Mouse (Mus musculus) heart, embryonic 10.5 days (tissue): ENCODE measurements around the gene Tmem123. TPM values are rescaled to one million over a fixed set of nuclear protein-coding genes. Genes with fewer than 3 reads are reported as not detected.

Source experiments
- DNase-seq: peaks from one replicate; pipeline ENCODE4 v3.0.0-alpha.2; 2017; ENCODE audit warnings: low spot score
- H3K27ac ChIP-seq: fragments of 300-500 bp; sonication (generic); 2 replicates; pipeline ENCODE4 v1.5.1; 2016; ENCODE audit warnings: mild to moderate bottlenecking
- H3K27me3 ChIP-seq: fragments of 300-500 bp; sonication (generic); 2 replicates; pipeline ENCODE4 v1.6.1; 2016; ENCODE audit warnings: mild to moderate bottlenecking; ENCODE audit not compliant: poor library complexity, insufficient read depth, severe bottlenecking
- H3K36me3 ChIP-seq: fragments of 300-500 bp; sonication (generic); 2 replicates; pipeline ENCODE4 v1.6.1; 2016; ENCODE audit warnings: mild to moderate bottlenecking, moderate library complexity
- H3K4me1 ChIP-seq: fragments of 300-500 bp; sonication (generic); 2 replicates; pipeline ENCODE4 v1.6.1; 2016; ENCODE audit warnings: mild to moderate bottlenecking
- H3K4me3 ChIP-seq: fragments of 300-500 bp; sonication (generic); 2 replicates; pipeline ENCODE4 v1.5.1; 2016; ENCODE audit warnings: mild to moderate bottlenecking, moderate library complexity
- H3K9me3 ChIP-seq: fragments of 300-500 bp; sonication (generic); 2 replicates; pipeline ENCODE4 v1.6.1; 2016; ENCODE audit warnings: mild to moderate bottlenecking, moderate library complexity
- WGBS: fragments of 180-500 bp; shearing (Covaris S2); methylation state at CpG from one replicate; pipeline ENCODE4 v1.1.7; 2016; 5-methylcytosine and 5-hydroxymethylcytosine counted together
- polyA plus RNA-seq: library from polyadenylated mRNA; unstranded; fragments of >200 nt; fragmentation: Nextera tagmentation; extraction: Ambion mirVana; gene quantifications from 2 replicates; pipeline ENCODE4 v1.2.1, GENCODE M21; 2016

Gene Tmem123
- polyA plus RNA-seq, 1 experiment from 2014 or later, result 121 TPM

DNA sequence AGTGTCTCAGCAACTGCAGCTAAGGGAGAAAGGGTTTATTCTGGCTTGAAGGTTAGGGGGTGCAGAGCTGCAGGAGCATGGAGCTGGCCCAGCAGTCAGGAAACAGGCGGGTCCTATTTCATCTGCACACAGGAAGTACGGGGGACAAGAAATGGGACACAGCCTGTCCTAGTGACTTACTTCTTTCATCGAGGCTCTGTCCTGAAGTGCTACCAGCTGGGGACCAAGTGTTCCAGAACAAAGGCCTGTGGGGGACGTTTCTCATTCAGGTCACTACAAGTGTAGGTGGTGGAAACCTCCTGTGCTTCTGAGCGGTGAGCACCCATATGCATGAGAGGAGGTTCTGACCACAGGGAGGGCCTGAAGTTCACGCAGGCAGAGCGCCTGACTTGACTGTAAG, 14.9 kb downstream of the Tmem123 start:
- DNase-seq, result peak; percentile 50
- Histone ChIP-seq H3K27ac (no peak overlapping the region), H3K27me3 (no peaks in the 10 kb centered on the region), H3K4me1 (peaks cover 4% of the 10 kb centered on the region; the same call in 1 of the 2 replicates), H3K9me3 (no peaks in the 10 kb centered on the region), H3K36me3 (peaks cover 54% of the 10 kb centered on the region), H3K4me3 (no peak overlapping the region)
- 85% methylated on average over 7 of the region's 7 CpGs for WGBS

DNA sequence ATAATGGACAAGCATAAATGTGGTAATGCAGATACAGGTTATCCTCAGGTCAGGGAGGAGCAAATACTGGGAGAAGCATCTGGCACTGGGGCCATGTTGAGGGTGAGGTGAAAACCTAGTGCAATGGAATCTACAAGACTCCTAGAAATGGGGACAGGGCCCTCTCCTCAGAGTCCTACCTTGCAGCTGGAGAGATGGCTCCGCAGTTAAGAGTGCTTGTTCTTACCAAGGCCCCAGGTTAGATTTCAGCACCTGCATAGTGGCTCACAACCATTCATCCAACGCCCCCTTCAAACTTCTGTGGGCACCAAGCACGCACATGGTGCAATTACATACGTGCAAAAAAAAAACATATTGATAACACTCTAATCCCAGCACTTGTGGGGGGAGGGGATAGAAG, 15.9 kb downstream of the Tmem123 start:
- Histone ChIP-seq H3K27ac (no peak overlapping the region), H3K4me1 (no peaks in the 10 kb centered on the region; the same call in 1 of the 2 replicates), H3K27me3 (no peaks in the 10 kb centered on the region), H3K36me3 (peaks cover 54% of the 10 kb centered on the region), H3K4me3 (no peak overlapping the region), H3K9me3 (no peaks in the 10 kb centered on the region)
- WGBS, result 89% methylated on average over 4 of the region's 4 CpGs
- peak; percentile 65 for DNase-seq

DNA sequence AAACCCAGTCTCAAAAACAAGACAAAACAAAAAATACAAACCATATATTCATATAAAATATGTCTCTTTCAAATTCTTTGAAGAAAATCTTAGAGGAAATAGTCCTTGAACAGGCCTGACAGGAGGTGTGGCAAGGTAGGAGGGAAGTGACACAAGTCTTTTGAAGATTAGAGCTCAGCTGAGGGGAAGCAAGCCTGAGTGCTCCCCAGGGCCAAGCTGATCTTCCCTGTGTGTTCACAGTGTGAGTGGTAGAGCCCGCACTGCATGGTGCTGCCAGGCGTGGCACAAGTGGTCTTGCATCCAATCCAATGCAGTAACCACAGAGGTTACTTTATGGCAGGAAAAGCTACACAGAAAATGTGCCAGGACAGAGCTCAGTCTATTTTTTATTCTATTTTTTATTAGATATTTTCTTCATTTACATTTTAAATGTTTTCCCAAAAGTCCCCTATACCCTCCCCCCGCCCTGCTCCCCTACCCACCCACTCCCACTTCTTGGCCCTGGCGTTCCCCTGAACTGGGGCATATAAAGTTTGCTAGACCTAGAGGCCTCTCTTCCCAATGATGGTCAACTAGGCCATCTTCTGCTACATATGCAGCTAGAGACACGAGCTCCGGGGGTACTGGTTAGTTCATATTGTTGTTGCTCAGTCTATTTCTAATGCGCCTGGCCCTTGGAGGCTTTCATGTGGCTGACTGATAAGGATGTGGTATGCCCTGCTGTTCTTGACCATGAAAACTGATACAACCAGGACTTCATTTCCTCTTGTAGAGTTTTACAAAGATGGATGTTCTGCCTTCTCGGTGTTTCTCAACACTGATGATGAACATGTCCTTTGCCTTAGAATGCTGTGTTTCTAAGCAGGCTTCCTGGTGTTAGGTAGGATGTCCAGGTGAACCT, 16.7 kb downstream of the Tmem123 start:
- Histone ChIP-seq H3K36me3 (peaks cover 58% of the 10 kb centered on the region), H3K4me1 (no peaks in the 10 kb centered on the region; the same call in 1 of the 2 replicates), H3K27ac (no peak overlapping the region), H3K4me3 (no peak overlapping the region), H3K27me3 (no peaks in the 10 kb centered on the region), H3K9me3 (no peaks in the 10 kb centered on the region)
- WGBS, result 84% methylated on average over 8 of the region's 8 CpGs
- DNase-seq, result peak; percentile 51

DNA sequence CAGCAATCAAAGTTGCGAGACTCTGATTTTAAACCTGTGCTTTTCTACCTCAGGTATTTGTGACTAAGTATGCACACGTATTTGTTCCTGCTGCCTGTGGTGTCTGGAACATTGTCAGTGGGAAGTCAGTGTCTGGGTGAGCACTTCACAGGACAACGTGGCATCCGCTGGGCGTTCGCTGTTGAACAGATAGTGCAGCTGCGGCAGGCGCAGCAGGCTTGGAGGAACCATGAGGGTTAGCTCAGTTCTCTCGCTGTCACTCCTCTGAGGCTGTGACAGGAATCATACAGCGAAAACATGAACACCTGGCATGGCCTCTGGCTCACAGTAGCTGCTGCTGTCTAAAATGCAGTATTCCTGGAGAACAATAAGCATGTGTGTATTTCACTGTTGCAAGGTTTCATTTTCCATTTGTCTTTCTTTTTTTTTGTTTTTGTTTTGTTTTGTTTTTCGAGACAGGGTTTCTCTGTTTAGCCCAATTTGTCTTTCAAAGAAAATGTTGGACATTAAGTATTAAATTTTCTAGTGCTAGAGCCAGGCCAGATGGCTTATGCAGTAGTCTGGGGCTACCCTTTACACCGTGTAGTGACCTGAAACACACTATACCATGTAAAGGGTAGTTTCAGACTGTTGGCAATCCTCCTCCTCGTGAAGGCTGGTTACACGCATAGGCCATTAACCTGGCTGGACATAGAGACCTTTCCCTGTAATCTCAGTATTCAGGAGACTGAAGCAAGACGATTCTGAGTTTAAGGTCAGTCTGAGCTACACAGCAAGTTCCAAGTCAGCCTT, 20.2 kb downstream of the Tmem123 start:
- no peak overlapping the region for H3K27ac ChIP-seq

DNA sequence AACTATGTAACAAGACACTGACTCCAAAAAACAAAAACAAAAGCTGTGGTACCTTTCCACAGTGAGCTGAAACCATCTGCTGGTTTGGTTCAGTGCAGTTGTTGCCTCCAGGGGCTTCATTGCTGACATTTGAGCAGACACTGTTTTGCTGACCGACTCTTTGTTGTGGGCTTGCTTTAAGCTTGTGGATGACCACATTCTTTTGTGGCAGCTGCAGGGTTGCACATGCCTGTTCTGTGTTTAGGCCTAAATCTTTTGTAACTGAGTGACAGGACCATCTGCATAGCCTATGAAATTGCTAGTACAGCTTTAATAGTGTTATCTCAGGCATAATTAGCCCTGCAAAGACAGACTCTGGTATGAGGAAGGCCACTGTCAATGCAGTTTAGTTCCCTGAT, 20.8 kb downstream of the Tmem123 start:
- no peak overlapping the region for H3K4me3 ChIP-seq
- WGBS, result 53% methylated on average over 1 of the region's 1 CpGs
- no peak overlapping the region for H3K27ac ChIP-seq
- no peaks in the 10 kb centered on the region for H3K9me3 ChIP-seq
- peak; percentile 59 for DNase-seq
- H3K27me3 ChIP-seq, result no peaks in the 10 kb centered on the region
- H3K36me3 ChIP-seq, result peaks cover 40% of the 10 kb centered on the region
- H3K4me1 ChIP-seq, result no peaks in the 10 kb centered on the region; the same call in 1 of the 2 replicates

More for the DNA sequence above, 20.2 kb downstream of the Tmem123 start:
- Histone ChIP-seq H3K36me3 (peaks cover 41% of the 10 kb centered on the region), H3K4me3 (no peak overlapping the region), H3K9me3 (no peaks in the 10 kb centered on the region), H3K4me1 (no peaks in the 10 kb centered on the region; the same call in 1 of the 2 replicates), H3K27me3 (no peaks in the 10 kb centered on the region)
- DNase-seq, result peak; percentile 47
- WGBS, result 82% methylated on average over 15 of the region's 15 CpGs

DNA sequence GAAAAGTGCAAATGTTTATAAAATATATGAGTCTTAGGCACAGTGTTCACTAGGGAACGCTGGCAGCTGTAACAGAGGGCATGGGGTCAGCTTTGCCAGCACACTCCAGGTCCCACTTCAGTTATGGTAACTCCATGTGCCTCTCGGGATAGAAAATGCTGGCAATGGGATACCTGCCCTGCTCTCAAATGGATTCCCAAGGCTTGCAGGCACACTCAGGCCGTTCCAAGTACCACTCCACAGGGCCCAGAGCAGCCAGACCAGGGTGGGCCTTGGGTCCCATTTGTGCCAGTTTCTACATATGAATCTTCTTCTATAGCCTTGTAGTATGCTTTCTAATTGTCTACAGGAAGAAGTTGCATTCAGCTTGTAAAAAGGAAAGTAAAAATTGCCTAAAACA, 21.6 kb downstream of the Tmem123 start:
- Histone ChIP-seq H3K36me3 (peaks cover 44% of the 10 kb centered on the region), H3K27ac (no peak overlapping the region), H3K27me3 (no peaks in the 10 kb centered on the region), H3K4me3 (no peak overlapping the region), H3K4me1 (no peaks in the 10 kb centered on the region; the same call in 1 of the 2 replicates), H3K9me3 (no peaks in the 10 kb centered on the region)
- DNase-seq, result peak; percentile 70
- 94% methylated on average over 3 of the region's 3 CpGs for WGBS

DNA sequence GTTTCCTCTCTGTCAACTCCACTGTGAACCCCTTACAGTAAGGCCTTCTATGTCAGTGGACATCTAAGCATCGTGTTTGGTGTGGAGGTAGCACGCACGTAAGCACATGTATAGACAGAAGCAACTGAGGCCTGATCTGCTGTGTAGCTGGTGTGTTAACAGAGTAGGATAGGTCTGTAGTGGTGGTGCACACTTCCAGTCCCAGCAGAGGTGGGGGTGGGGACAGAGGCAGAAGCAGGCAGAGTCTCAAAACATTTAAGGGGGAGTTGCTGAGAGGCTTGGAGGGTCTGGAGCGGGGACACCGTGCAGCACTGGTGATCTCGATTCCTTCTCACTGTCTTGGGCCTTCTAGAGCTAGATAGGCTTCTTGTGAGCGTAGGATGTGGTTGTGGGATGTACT, 22.2 kb downstream of the Tmem123 start:
- H3K4me3 ChIP-seq, result no peak overlapping the region
- WGBS, result 91% methylated on average over 7 of the region's 7 CpGs
- no peaks in the 10 kb centered on the region; the same call in 1 of the 2 replicates for H3K4me1 ChIP-seq
- DNase-seq, result peak; percentile 58
- H3K27ac ChIP-seq, result no peak overlapping the region
- no peaks in the 10 kb centered on the region for H3K27me3 ChIP-seq
- H3K9me3 ChIP-seq, result no peaks in the 10 kb centered on the region
- peaks cover 50% of the 10 kb centered on the region for H3K36me3 ChIP-seq

DNA sequence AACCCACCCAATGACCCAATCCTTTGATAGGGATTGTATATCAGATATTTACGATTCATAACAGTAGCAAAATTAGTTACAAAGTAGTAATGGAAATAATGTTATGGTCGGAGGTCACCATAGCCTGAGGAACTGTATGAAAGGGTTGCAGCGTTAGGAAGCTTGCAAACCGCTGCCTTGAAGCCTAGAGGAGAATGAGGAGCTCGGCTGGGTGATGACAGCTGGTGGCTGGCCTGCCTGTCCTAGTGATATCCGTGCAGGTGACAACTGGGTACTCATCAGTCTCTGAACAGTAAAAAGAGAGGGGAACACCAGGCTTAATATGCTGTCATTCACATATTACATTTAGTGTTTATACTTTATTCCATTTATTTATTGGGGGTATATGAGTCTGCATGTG, 24.6 kb downstream of the Tmem123 start:
- Histone ChIP-seq H3K4me1 (no peaks in the 10 kb centered on the region; the same call in 1 of the 2 replicates), H3K36me3 (peaks cover 51% of the 10 kb centered on the region), H3K9me3 (no peaks in the 10 kb centered on the region), H3K27me3 (no peaks in the 10 kb centered on the region), H3K4me3 (no peak overlapping the region), H3K27ac (no peak overlapping the region)
- 69% methylated on average over 6 of the region's 6 CpGs for WGBS
- peak; percentile 33 for DNase-seq

DNA sequence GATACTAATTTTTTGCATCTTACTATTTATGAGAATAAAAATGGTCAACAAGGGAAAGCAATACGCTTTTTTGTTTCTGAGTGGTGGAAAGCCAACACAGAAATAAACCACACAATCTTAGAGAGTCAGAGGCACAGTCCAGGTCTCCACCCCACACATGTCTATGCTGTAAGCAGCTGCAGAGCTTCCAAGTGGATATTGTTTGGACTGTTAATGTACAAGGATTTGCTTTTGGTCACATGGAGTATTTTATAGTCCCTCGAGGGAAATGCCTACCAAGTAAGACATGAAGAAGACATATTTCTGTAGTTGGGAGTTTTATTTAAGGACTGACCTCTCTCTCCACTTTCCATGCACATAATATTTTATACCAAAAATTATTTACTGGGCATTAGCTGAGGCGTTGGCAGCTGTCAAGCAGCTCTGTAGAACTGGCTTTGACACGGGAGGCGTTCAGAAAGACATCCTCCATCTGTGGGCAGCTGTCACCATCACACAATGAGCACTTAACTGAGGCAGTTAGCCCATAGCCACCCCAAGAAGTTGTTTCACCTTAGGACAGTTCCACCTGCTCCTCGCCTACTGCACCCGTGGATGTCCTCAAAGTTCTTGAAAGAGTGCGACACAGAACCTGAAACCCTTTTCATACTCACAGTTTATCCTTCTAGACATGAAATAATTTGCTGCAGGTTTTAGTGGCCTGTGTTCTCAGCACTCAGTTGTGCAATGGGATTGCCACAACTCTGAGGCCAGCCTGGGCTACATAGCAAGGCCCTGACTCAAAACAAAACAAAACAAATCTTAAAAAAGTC, 26.1 kb downstream of the Tmem123 start:
- Histone ChIP-seq H3K27ac (no peak overlapping the region), H3K27me3 (no peaks in the 10 kb centered on the region), H3K9me3 (no peaks in the 10 kb centered on the region), H3K4me3 (no peak overlapping the region), H3K36me3 (peaks cover 57% of the 10 kb centered on the region), H3K4me1 (no peaks in the 10 kb centered on the region)
- DNase-seq, result peak; percentile 14
- WGBS, result 87% methylated on average over 8 of the region's 8 CpGs

DNA sequence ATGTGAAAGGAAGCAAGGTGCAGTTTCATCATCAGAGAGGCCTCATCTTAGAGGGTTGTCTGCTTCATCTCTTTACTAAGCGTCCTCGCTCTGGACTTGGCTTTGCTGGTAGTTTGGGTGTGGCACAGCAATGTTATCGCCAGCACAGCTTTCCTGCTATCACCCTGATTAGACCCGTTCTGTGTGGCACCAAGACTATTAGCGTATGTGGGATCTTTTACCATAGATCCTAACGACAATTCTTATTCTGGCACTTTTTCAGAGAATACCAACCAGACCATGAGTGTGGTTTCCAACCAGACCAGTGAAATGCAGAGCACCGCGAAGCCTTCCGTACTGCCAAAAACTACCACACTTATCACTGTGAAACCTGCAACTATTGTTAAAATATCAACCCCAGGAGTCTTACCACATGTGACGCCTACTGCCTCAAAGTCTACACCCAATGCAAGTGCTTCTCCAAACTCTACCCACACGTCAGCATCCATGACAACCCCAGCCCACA, 26.8 kb downstream of the Tmem123 start:
- no peaks in the 10 kb centered on the region for H3K9me3 ChIP-seq
- H3K27ac ChIP-seq, result no peak overlapping the region
- H3K4me1 ChIP-seq, result no peaks in the 10 kb centered on the region
- peak; percentile 58 for DNase-seq
- 84% methylated on average over 11 of the region's 11 CpGs for WGBS
- peaks cover 56% of the 10 kb centered on the region for H3K36me3 ChIP-seq
- no peak overlapping the region for H3K4me3 ChIP-seq
- H3K27me3 ChIP-seq, result no peaks in the 10 kb centered on the region

DNA sequence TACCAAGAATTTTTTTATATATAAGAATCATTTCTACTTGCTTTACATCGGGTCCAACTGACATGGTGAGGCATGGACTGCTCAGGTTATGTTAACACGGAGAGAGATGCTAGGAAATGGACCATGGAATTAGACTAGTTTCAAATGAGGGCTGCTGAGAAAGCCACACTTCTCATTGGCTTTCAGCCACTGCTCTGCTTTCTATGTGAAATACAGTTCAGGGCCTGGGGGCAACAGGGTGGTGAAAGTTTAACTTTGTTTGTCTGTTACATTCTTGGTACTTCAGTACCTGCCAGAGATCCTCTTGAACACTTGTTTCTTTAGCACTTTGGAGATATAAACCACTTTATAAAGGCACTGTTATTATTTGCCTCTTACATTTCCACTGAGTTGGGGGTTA, 29.7 kb downstream of the Tmem123 start:
- Histone ChIP-seq H3K4me3 (no peak overlapping the region), H3K27ac (no peak overlapping the region), H3K27me3 (no peaks in the 10 kb centered on the region), H3K4me1 (no peaks in the 10 kb centered on the region), H3K36me3 (peaks cover 45% of the 10 kb centered on the region), H3K9me3 (no peaks in the 10 kb centered on the region)
- no peak for DNase-seq
- 92% methylated on average over 2 of the region's 2 CpGs for WGBS

DNA sequence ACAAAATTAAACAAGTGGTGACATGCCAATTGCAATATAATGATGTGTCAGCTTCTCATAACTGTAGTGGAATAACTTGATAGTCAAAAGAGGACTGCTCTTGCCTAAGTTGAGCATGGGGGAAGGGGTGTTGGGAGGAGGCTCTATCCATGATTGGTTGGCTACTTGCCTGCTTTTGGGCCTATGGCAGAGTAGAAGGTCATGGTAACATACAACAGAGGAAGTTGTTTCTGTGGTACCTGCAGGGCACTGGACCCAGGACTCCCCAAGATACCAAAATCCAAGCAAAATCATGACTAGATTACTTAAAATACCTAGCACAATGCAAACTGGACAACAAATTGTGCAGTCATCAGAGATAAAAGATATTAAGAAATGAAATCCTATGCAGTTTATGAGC, 31.7 kb downstream of the Tmem123 start:
- no peaks in the 10 kb centered on the region for H3K9me3 ChIP-seq

More for the DNA sequence above, 31.7 kb downstream of the Tmem123 start:
- no peak for DNase-seq
- H3K4me1 ChIP-seq, result no peaks in the 10 kb centered on the region
- no peaks in the 10 kb centered on the region for H3K27me3 ChIP-seq
- H3K36me3 ChIP-seq, result peaks cover 39% of the 10 kb centered on the region
- no peak overlapping the region for H3K27ac ChIP-seq
- H3K4me3 ChIP-seq, result no peak overlapping the region
